Mouse (Mus musculus): ENCODE data around the gene Dennd4a. TPM values are rescaled to one million over a fixed set of nuclear protein-coding genes. Genes with fewer than 3 reads are reported as not detected.
A peak's percentile ranks its signal among the peaks of the same experiment; 100 is the strongest.

Dennd4a gene
- polyA plus RNA-seq, 1 experiment from 2014 or later, result 3.9 TPM

GRCm38 (mm10) chr9:64939790-64940189, 128.7 kb downstream of the Dennd4a start:
- no peak overlapping the region for H3K27ac ChIP-seq (ENCODE audit: low read length)
- H3K4me2 ChIP-seq (ENCODE audit: low read depth, low read length), result no peak overlapping the region

GRCm38 (mm10) chr9:64940731-64941346, 129.7 kb downstream of the Dennd4a start:
- Histone ChIP-seq H3K4me1 (ENCODE audit: control insufficient read depth, insufficient read depth, low read length) (no peaks in the 10 kb centered on the region), H3K27me3 (replicated peaks; ENCODE audit: control insufficient read depth, insufficient read depth, low read length) (no peaks in the 10 kb centered on the region), H3K4me2 (ENCODE audit: low read depth, low read length) (no peak overlapping the region), H3K4me3 (ENCODE audit: low read length) (no peak overlapping the region), H3K9me3 (ENCODE audit: control insufficient read depth, low read length) (no peaks in the 10 kb centered on the region), H3K27ac (ENCODE audit: low read length) (no peak overlapping the region), H3K36me3 (ENCODE audit: control insufficient read depth, insufficient read depth, low read length) (no peaks in the 10 kb centered on the region), H3K9ac (ENCODE audit: low read depth, low read length) (no peak overlapping the region)
- 65% methylated on average over 11 of the region's 11 CpGs for WGBS
- ATAC-seq, result no peak

More at GRCm38 (mm10) chr9:64939790-64940189, 128.7 kb downstream of the Dennd4a start:
- no peaks in the 10 kb centered on the region for H3K9me3 ChIP-seq (ENCODE audit: control insufficient read depth, low read length)
- H3K27me3 ChIP-seq (replicated peaks; ENCODE audit: control insufficient read depth, insufficient read depth, low read length), result no peaks in the 10 kb centered on the region
- 86% methylated on average over 2 of the region's 2 CpGs for WGBS
- H3K4me1 ChIP-seq (ENCODE audit: control insufficient read depth, insufficient read depth, low read length), result no peaks in the 10 kb centered on the region
- no peak overlapping the region for H3K9ac ChIP-seq (ENCODE audit: low read depth, low read length)
- no peak for ATAC-seq
- no peaks in the 10 kb centered on the region for H3K36me3 ChIP-seq (ENCODE audit: control insufficient read depth, insufficient read depth, low read length)
- H3K4me3 ChIP-seq (ENCODE audit: low read length), result no peak overlapping the region

GRCm38 (mm10) chr9:64941650-64942049, 130.5 kb downstream of the Dennd4a start:
- Histone ChIP-seq H3K9ac (ENCODE audit: low read depth, low read length) (no peak overlapping the region), H3K27me3 (replicated peaks; ENCODE audit: control insufficient read depth, insufficient read depth, low read length) (no peaks in the 10 kb centered on the region), H3K4me2 (ENCODE audit: low read depth, low read length) (no peak overlapping the region), H3K4me1 (ENCODE audit: control insufficient read depth, insufficient read depth, low read length) (no peaks in the 10 kb centered on the region), H3K27ac (ENCODE audit: low read length) (no peak overlapping the region), H3K9me3 (ENCODE audit: control insufficient read depth, low read length) (no peaks in the 10 kb centered on the region), H3K4me3 (ENCODE audit: low read length) (no peak overlapping the region), H3K36me3 (ENCODE audit: control insufficient read depth, insufficient read depth, low read length) (no peaks in the 10 kb centered on the region)
- 76% methylated on average over 4 of the region's 4 CpGs for WGBS
- no peak for ATAC-seq

- Histone ChIP-seq H3K4me3 (ENCODE audit: low read length) (no peak overlapping the region), H3K9me3 (ENCODE audit: control insufficient read depth, low read length) (no peaks in the 10 kb centered on the region), H3K9ac (ENCODE audit: low read depth, low read length) (no peak overlapping the region; the same call in 1 of the 2 replicates), H3K27ac (ENCODE audit: low read length) (no peak overlapping the region), H3K4me1 (ENCODE audit: control insufficient read depth, insufficient read depth, low read length) (no peaks in the 10 kb centered on the region), H3K27me3 (replicated peaks; ENCODE audit: control insufficient read depth, insufficient read depth, low read length) (no peaks in the 10 kb centered on the region), H3K36me3 (ENCODE audit: control insufficient read depth, insufficient read depth, low read length) (no peaks in the 10 kb centered on the region), H3K4me2 (ENCODE audit: low read depth, low read length) (peak overlapping the region; percentile 2; the same call in 1 of the 2 replicates)
- peak; percentile 36 for ATAC-seq
- WGBS, result 19% methylated on average over 11 of the region's 11 CpGs
Measured at GRCm38 (mm10) chr9:64943997-64944396, 132.9 kb downstream of the Dennd4a start.

- H3K4me2 ChIP-seq (ENCODE audit: low read depth, low read length), result no peak overlapping the region
- WGBS, result 87% methylated on average over 9 of the region's 9 CpGs
- no peak overlapping the region for H3K4me3 ChIP-seq (ENCODE audit: low read length)
- H3K9me3 ChIP-seq (ENCODE audit: control insufficient read depth, low read length), result no peaks in the 10 kb centered on the region
- peaks cover 3% of the 10 kb centered on the region for H3K27me3 ChIP-seq (replicated peaks; ENCODE audit: control insufficient read depth, insufficient read depth, low read length)
- no peaks in the 10 kb centered on the region for H3K36me3 ChIP-seq (ENCODE audit: control insufficient read depth, insufficient read depth, low read length)
- no peak for ATAC-seq
- no peaks in the 10 kb centered on the region for H3K4me1 ChIP-seq (ENCODE audit: control insufficient read depth, insufficient read depth, low read length)
- H3K9ac ChIP-seq (ENCODE audit: low read depth, low read length), result no peak overlapping the region
- no peak overlapping the region for H3K27ac ChIP-seq (ENCODE audit: low read length)
Measured at GRCm38 (mm10) chr9:64947483-64948095, 136.4 kb downstream of the Dennd4a start.

- Histone ChIP-seq H3K4me1 (ENCODE audit: control insufficient read depth, insufficient read depth, low read length) (no peaks in the 10 kb centered on the region), H3K9ac (ENCODE audit: low read depth, low read length) (no peak within 1 kb of the TSS), H3K27me3 (replicated peaks; ENCODE audit: control insufficient read depth, insufficient read depth, low read length) (peaks cover 9% of the 10 kb centered on the region), H3K4me3 (ENCODE audit: low read length) (no peak within 1 kb of the TSS), H3K4me2 (ENCODE audit: low read depth, low read length) (no peak within 1 kb of the TSS), H3K9me3 (ENCODE audit: control insufficient read depth, low read length) (no peaks in the 10 kb centered on the region), H3K36me3 (ENCODE audit: control insufficient read depth, insufficient read depth, low read length) (no peaks in the 10 kb centered on the region), H3K27ac (ENCODE audit: low read length) (no peak within 1 kb of the TSS)
- 39% methylated on average over 11 of the region's 11 CpGs for WGBS
- ATAC-seq, result no peak
Measured at GRCm38 (mm10) chr9:64951161-64951657, 140.1 kb downstream of the Dennd4a start, which contains the start of gene Slc24a1. TSS of gene Slc24a1 (minus strand) at chr9:64951607.

GRCm38 (mm10) chr9:64952055-64952454, 140.9 kb downstream of the Dennd4a start:
- no peak overlapping the region for H3K9ac ChIP-seq (ENCODE audit: low read depth, low read length)
- no peaks in the 10 kb centered on the region for H3K36me3 ChIP-seq (ENCODE audit: control insufficient read depth, insufficient read depth, low read length)
- no peak overlapping the region for H3K27ac ChIP-seq (ENCODE audit: low read length)
- peaks cover 9% of the 10 kb centered on the region for H3K27me3 ChIP-seq (replicated peaks; ENCODE audit: control insufficient read depth, insufficient read depth, low read length)
- H3K4me2 ChIP-seq (ENCODE audit: low read depth, low read length), result no peak overlapping the region
- H3K9me3 ChIP-seq (ENCODE audit: control insufficient read depth, low read length), result no peaks in the 10 kb centered on the region
- H3K4me3 ChIP-seq (ENCODE audit: low read length), result no peak overlapping the region
- ATAC-seq, result no peak
- 11% methylated on average over 5 of the region's 5 CpGs for WGBS
- H3K4me1 ChIP-seq (ENCODE audit: control insufficient read depth, insufficient read depth, low read length), result no peaks in the 10 kb centered on the region

GRCm38 (mm10) chr9:64953190-64953589, 142.1 kb downstream of the Dennd4a start:
- 50% methylated on average over 7 of the region's 7 CpGs for WGBS
- H3K9ac ChIP-seq (ENCODE audit: low read depth, low read length), result no peak overlapping the region
- no peak overlapping the region for H3K4me2 ChIP-seq (ENCODE audit: low read depth, low read length)
- no peak overlapping the region for H3K4me3 ChIP-seq (ENCODE audit: low read length)
- no peak for ATAC-seq
- no peaks in the 10 kb centered on the region for H3K4me1 ChIP-seq (ENCODE audit: control insufficient read depth, insufficient read depth, low read length)
- no peaks in the 10 kb centered on the region for H3K9me3 ChIP-seq (ENCODE audit: control insufficient read depth, low read length)
- H3K36me3 ChIP-seq (ENCODE audit: control insufficient read depth, insufficient read depth, low read length), result no peaks in the 10 kb centered on the region
- H3K27me3 ChIP-seq (replicated peaks; ENCODE audit: control insufficient read depth, insufficient read depth, low read length), result peaks cover 9% of the 10 kb centered on the region
- H3K27ac ChIP-seq (ENCODE audit: low read length), result no peak overlapping the region

GRCm38 (mm10) chr9:64956337-64956736, 145.2 kb downstream of the Dennd4a start:
- no peak for ATAC-seq
- Histone ChIP-seq H3K27ac (ENCODE audit: low read length) (no peak overlapping the region), H3K27me3 (replicated peaks; ENCODE audit: control insufficient read depth, insufficient read depth, low read length) (peaks cover 6% of the 10 kb centered on the region; the same call in 1 of the 2 replicates), H3K4me2 (ENCODE audit: low read depth, low read length) (peak overlapping the region; percentile 37; the same call in 1 of the 2 replicates), H3K36me3 (ENCODE audit: control insufficient read depth, insufficient read depth, low read length) (no peaks in the 10 kb centered on the region), H3K9me3 (ENCODE audit: control insufficient read depth, low read length) (no peaks in the 10 kb centered on the region), H3K4me3 (ENCODE audit: low read length) (peak overlapping the region; percentile 34), H3K4me1 (ENCODE audit: control insufficient read depth, insufficient read depth, low read length) (peaks cover 4% of the 10 kb centered on the region), H3K9ac (ENCODE audit: low read depth, low read length) (no peak overlapping the region)
- WGBS, result 23% methylated on average over 12 of the region's 12 CpGs

Data from intestine, embryonic 16.5 days (tissue).